Mouse (Mus musculus): ENCODE results near the gene Gsta4. TPM values are rescaled to one million over a fixed set of nuclear protein-coding genes. Genes with fewer than 3 reads are reported as not detected.
"Not testable (repeated sequence)": the region's sequence is repeated elsewhere in the genome, so short reads cannot be mapped to it uniquely, and the experiment has no call there.

Gsta4 gene
- polyA plus RNA-seq, 1 experiment from 2014 or later: 20.3 TPM

DNA sequence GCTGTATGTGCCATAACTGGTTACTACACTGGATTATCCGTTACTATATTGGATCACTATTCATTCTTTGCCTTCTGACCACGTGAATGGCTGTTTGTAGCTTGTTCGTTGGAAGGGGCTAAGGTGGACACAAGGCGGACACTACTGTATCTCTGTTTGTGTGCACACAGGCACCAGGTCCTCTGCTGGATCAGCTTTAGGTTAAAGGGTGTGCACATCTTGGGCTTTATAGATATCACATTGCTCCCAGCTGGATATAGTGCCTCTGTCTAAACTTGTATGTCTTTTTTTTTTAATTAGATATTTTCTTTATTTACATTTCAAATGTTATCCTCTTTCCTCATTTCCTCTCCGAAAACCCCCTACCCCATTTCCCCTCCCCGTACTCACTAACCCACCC is 17.1 kb upstream of the Gsta4 start:
- H3K36me3 ChIP-seq: peaks cover 81% of the 10 kb centered on the region
- no peaks in the 10 kb centered on the region for H3K27me3 ChIP-seq
- ATAC-seq (ENCODE audit: low FRiP score, low read depth): no peak
- no peak overlapping the region for H3K4me2 ChIP-seq (replicated peaks)
- H3K27ac ChIP-seq (replicated peaks): no peak overlapping the region
- H3K9ac ChIP-seq (replicated peaks): no peak overlapping the region
- no peaks in the 10 kb centered on the region for H3K9me3 ChIP-seq
- no peaks in the 10 kb centered on the region for H3K4me1 ChIP-seq
- no peak overlapping the region for H3K4me3 ChIP-seq
- 96% methylated on average over 6 of the region's 6 CpGs for WGBS

DNA sequence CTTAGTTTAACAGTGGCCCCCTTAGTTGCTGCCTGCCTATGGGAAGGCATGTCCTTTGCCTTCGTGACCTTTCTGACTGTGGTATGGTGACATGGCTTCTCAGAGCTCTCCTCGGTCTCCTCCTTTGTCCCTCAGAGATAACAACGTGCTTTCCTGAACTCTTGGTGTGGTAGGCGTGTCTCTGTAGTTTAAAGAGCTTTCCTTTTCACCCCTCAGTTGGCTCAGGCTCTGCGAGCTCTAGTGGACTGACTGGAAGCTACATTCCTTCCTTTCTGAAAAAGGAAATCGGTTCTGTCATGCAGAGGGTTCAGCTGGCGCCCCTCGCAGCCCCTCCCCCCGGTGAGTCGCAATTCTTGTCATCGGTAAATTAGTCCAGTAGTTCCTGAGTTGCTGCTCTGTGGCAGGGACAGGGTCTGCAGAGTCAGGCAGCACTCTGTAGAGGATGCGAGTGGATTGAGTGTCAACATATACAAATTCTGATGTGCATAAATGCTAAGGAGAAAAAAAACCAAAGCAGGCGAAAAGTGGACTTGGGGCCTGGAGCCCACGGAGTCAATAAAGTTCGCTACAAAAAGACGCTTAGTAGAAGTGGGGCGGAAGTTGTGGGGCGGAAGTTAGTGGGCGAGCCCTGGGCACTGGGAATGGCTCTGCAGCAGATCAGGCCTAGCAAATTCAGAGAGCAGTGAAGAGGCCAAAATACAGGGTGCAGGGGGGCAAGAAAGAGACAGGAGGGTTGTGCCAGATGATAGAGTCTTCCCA is 15.7 kb upstream of the Gsta4 start:
- Histone ChIP-seq H3K27ac (replicated peaks) (no peak overlapping the region), H3K9me3 (no peaks in the 10 kb centered on the region), H3K4me2 (replicated peaks) (no peak overlapping the region), H3K9ac (replicated peaks) (no peak overlapping the region), H3K27me3 (no peaks in the 10 kb centered on the region), H3K4me3 (no peak overlapping the region), H3K36me3 (peaks cover 67% of the 10 kb centered on the region), H3K4me1 (no peaks in the 10 kb centered on the region)
- no peak for ATAC-seq (ENCODE audit: low FRiP score, low read depth)
- 86% methylated on average over 19 of the region's 19 CpGs for WGBS

DNA sequence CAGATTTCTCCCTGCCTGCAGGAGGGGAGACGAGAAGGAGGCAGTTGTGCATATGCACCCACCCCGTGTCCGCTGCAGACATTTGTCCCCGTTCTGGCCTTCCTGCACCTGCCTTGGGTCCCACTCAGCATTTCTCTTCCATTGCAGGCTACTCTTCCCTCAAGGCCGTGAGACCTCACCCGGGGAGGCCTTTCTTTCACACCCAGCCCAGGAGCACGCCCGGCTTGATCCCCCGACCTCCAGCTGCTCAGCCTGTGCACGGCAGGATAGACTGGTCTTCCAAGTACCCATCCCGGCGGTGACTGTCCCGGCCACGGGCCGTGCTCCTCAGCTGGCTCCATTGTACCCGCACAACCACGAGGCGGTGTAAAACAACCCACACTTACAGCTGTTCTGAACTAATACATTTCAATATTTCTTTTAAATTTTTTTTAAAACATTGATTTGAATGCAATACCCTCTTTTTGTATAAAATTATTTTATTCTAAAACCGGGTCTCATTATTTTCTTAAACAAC is 15.1 kb upstream of the Gsta4 start:
- Histone ChIP-seq H3K9me3 (no peaks in the 10 kb centered on the region), H3K4me1 (no peaks in the 10 kb centered on the region), H3K4me2 (replicated peaks) (no peak overlapping the region), H3K27me3 (no peaks in the 10 kb centered on the region), H3K27ac (replicated peaks) (no peak overlapping the region), H3K9ac (replicated peaks) (no peak overlapping the region), H3K36me3 (peaks cover 61% of the 10 kb centered on the region), H3K4me3 (no peak overlapping the region)
- WGBS: 89% methylated on average over 19 of the region's 19 CpGs
- ATAC-seq (ENCODE audit: low FRiP score, low read depth): no peak

DNA sequence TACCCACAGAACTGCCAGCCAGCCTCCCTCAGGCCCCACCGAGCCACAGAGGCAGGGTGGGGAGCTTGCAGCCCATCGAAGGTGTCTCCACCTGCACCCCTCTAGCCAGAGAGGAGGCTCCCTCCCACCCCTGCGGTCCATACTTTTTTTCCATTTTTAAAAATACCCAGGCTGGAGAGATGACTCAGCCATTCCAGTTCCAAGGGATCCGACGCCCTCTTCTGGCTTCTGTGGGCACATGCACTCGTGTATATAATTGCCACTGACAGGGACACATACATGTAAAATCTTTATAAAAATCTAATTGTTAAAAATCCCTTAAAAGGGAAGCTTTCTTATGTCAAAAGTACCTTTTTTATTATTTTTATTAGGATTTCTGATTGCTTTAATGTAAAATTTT is 13.7 kb upstream of the Gsta4 start:
- Histone ChIP-seq H3K4me3 (no peak overlapping the region), H3K27me3 (no peaks in the 10 kb centered on the region), H3K9me3 (no peaks in the 10 kb centered on the region), H3K9ac (replicated peaks) (no peak overlapping the region), H3K4me1 (no peaks in the 10 kb centered on the region), H3K36me3 (peaks cover 54% of the 10 kb centered on the region), H3K27ac (replicated peaks) (no peak overlapping the region), H3K4me2 (replicated peaks) (no peak overlapping the region)
- ATAC-seq (ENCODE audit: low FRiP score, low read depth): 0 out of 2 replicates have a peak, but pooled peaks have one; percentile 27
- WGBS: 95% methylated on average over 6 of the region's 6 CpGs

DNA sequence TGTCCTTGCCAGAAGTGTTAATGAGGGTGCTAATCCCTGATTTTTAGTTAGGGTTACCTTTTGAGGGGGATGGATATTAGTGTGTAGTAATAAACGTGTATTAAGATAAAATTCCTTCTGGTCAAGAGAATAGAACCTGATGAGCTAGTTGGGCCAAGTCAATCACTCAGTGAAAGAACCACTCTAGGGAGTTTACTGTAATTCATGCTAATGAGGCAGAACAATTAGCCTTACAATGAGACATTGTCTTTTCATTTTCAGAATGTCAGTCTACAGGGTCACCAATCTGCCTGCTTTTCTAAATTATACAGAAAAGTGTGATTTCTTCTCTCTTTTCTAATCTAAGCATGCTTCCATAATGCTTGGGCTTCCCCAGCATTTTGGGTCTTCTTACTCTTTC is 8.6 kb upstream of the Gsta4 start:
- peaks cover 9% of the 10 kb centered on the region; the same call in 1 of the 2 replicates for H3K36me3 ChIP-seq
- H3K9me3 ChIP-seq: no peaks in the 10 kb centered on the region
- 0 out of 2 replicates have a peak, but pooled peaks cover 3% of the 10 kb centered on the region for H3K4me1 ChIP-seq
- H3K4me2 ChIP-seq (replicated peaks): no peak overlapping the region
- no peak for ATAC-seq (ENCODE audit: low FRiP score, low read depth)
- H3K27me3 ChIP-seq: no peaks in the 10 kb centered on the region
- WGBS: 59% methylated on average over 1 of the region's 1 CpGs
- no peak overlapping the region for H3K27ac ChIP-seq (replicated peaks)
- no peak overlapping the region for H3K9ac ChIP-seq (replicated peaks)
- H3K4me3 ChIP-seq: no peak overlapping the region

DNA sequence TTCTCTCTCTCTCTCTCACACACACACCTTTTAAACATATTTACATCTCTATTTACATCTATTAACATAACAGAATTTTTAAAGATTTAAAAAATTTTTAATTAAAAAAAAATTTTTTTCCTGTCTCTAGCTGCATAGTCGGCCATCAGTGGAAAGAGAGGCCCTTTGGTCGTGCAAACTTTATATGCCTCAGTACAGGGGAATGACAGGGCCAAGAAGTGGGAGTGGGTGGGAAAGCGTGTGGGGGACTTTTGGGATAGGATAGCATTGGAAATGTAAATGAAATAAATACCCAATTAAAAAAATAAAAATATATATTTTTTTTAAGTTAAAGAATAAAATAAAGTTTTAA is 7.7 kb upstream of the Gsta4 start:
- H3K4me1 ChIP-seq; H3K4me3 ChIP-seq; H3K9me3 ChIP-seq; H3K27me3 ChIP-seq; H3K27ac ChIP-seq (replicated peaks); H3K9ac ChIP-seq (replicated peaks); H3K4me2 ChIP-seq (replicated peaks); H3K36me3 ChIP-seq: not testable (repeated sequence)
- 38% methylated on average over 3 of the region's 3 CpGs for WGBS
- ATAC-seq (ENCODE audit: low FRiP score, low read depth): peak; percentile 50; the same call in 1 of the 2 replicates

DNA sequence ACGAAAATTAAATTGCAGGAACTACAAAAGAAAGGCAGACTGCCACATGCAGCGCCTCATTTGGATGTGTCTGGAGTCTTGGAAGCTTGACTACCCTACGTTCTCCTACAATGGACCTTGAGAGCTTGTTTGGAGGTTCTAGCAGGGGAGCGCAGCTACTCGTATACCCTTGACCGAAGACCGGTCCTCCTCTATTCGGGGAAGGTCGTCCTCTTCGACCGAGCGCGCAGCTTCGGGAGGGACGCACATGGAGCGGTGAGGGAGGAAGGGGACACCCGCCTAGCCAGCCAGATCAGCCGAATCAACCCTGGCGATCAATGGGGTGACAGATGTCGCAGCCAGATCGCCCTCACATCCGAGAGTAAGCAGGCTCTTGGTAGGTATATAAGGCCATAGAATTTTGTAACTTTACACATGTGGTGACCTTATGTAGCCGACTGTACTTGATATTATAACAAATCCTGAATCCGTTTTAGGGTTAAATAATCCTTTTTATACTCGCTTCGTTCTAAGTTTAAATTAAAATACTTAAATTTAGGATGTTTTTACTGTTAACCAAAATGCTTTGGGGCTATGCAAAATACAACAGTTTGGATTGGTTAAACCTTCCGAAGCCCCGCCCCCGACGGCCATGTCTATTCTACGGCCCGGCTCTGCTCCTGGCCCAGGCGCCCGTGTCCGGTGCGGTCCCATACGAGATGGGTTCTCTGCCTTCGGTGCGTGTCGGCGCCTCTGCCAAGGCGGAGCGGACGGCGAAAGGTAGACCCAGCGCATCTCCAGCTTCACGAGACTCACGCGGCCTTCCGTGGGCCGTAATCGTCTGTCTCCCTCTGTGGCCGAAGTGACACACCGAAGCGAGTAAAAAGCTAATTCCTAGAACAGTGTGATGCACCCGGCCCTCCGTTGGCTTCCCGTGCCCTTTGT is 7.0 kb upstream of the Gsta4 start:
- WGBS: under 1% methylated on average over 55 of the region's 58 CpGs
- no peaks in the 10 kb centered on the region for H3K9me3 ChIP-seq
- H3K4me1 ChIP-seq: 0 out of 2 replicates have a peak, but pooled peaks cover 3% of the 10 kb centered on the region
- H3K9ac ChIP-seq (replicated peaks): peak overlapping the region; percentile 75
- H3K4me2 ChIP-seq (replicated peaks): peak overlapping the region; percentile 55
- no peaks in the 10 kb centered on the region for H3K36me3 ChIP-seq
- peak; percentile 99 for ATAC-seq (ENCODE audit: low FRiP score, low read depth)
- peak overlapping the region; percentile 97 for H3K27ac ChIP-seq (replicated peaks)
- no peaks in the 10 kb centered on the region for H3K27me3 ChIP-seq
- peak overlapping the region; percentile 66 for H3K4me3 ChIP-seq

DNA sequence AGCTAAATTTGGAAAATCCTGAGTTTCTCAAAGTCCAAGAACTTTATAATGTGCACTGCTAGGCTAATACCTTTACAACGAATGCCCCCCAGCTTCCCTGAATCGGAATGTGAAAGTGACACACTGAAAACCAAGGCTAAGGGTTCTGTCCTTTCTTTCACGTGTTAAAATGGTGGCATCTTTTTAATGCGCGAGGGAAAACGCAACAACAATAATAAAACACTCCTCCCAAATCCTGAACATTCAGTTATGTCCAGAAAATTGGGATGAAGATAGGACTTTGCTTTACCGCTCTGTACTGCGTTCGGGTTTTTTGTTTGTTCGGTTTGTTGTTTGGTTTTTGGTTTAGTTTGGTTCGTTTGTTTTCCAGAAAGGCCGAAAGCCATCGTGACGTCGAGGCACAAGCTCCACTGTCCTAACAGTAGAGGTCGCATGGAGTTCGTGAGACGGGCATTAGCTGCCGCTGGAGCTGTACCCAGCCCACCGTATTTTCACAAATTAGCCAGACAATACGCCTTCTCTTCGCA is 6.3 kb upstream of the Gsta4 start:
- ATAC-seq (ENCODE audit: low FRiP score, low read depth): peak; percentile 58
- no peaks in the 10 kb centered on the region for H3K36me3 ChIP-seq
- H3K4me3 ChIP-seq: peak overlapping the region; percentile 66
- H3K4me1 ChIP-seq: 0 out of 2 replicates have a peak, but pooled peaks cover 3% of the 10 kb centered on the region
- peak overlapping the region; percentile 55 for H3K4me2 ChIP-seq (replicated peaks)
- H3K27me3 ChIP-seq: no peaks in the 10 kb centered on the region
- H3K27ac ChIP-seq (replicated peaks): peak overlapping the region; percentile 97
- WGBS: under 1% methylated on average over 22 of the region's 22 CpGs
- peak overlapping the region; percentile 75 for H3K9ac ChIP-seq (replicated peaks)
- no peaks in the 10 kb centered on the region for H3K9me3 ChIP-seq

DNA sequence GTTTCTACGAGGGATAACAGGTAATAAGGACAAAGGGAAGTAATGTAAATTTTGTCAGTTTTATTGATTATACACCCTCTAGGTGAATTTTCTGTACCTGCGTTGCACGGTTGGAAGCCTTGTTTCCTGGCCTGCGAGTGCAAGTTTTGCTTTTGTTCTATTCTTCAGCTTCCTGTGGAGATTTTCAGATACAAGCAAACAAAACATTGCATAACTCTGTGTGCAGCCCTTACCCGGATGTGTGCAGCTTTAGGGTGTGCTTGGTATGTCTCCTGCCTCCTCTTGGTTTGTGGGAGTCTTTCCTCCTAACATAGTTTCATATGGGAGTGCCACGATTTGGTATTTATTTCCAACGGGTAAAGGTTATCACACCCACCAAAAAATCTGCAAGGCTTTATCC is 5.7 kb upstream of the Gsta4 start:
- WGBS: 50% methylated on average over 7 of the region's 7 CpGs
- H3K4me3 ChIP-seq: peak overlapping the region; percentile 66
- H3K4me2 ChIP-seq (replicated peaks): peak overlapping the region; percentile 55
- ATAC-seq (ENCODE audit: low FRiP score, low read depth): no peak
- H3K4me1 ChIP-seq: 0 out of 2 replicates have a peak, but pooled peaks cover 3% of the 10 kb centered on the region
- H3K27me3 ChIP-seq: no peaks in the 10 kb centered on the region
- peak overlapping the region; percentile 97 for H3K27ac ChIP-seq (replicated peaks)
- H3K9ac ChIP-seq (replicated peaks): peak overlapping the region; percentile 75; the same call in 1 of the 2 replicates
- H3K36me3 ChIP-seq: no peaks in the 10 kb centered on the region
- H3K9me3 ChIP-seq: no peaks in the 10 kb centered on the region

DNA sequence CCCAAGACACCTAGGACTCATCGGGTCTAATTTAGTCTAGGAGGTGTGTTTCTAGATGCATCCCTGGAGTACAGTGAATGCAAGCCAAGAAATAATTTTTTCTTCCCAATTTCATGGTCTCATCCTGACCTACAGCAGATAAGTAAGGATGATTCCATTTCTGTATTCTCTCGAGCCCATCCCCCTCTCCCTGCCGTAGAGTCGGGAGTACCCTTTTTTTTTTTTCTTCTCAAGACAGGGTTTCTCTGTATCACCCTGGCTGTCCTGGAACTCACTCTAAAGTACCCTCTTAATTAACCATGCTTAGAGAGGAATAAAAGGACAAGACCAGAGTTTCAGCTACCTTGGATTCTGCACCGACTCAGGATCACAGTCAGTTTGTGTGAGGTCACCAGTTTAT is 4.4 kb upstream of the Gsta4 start:
- H3K9me3 ChIP-seq: no peaks in the 10 kb centered on the region
- H3K4me3 ChIP-seq: no peak overlapping the region
- no peaks in the 10 kb centered on the region for H3K27me3 ChIP-seq
- no peaks in the 10 kb centered on the region for H3K36me3 ChIP-seq
- 0 out of 2 replicates have a peak, but pooled peaks cover 3% of the 10 kb centered on the region for H3K4me1 ChIP-seq
- no peak overlapping the region for H3K4me2 ChIP-seq (replicated peaks)
- WGBS: 87% methylated on average over 5 of the region's 5 CpGs
- no peak overlapping the region for H3K27ac ChIP-seq (replicated peaks)
- H3K9ac ChIP-seq (replicated peaks): no peak overlapping the region
- no peak for ATAC-seq (ENCODE audit: low FRiP score, low read depth)

DNA sequence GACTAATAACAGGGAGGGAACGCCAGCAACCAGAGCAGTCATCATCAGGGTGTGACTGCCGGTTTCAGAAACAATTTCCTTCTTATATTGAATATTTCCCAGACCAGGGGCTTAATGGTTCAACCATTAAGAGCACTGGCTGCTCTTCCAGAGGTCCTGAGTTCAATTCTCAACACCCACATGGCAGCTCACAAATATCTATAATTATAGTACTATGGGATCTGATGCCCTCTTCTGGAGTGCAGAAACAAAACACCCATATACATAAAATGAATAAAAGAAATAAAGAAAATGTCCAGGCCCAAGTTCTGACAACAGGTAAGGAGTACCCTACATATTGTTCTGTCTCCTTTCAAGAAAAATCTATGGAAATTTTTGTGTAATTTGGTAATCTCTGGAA is 3.5 kb upstream of the Gsta4 start:
- H3K36me3 ChIP-seq: no peaks in the 10 kb centered on the region
- H3K9ac ChIP-seq (replicated peaks): no peak overlapping the region
- H3K4me2 ChIP-seq (replicated peaks): no peak overlapping the region
- no peaks in the 10 kb centered on the region for H3K27me3 ChIP-seq
- 90% methylated on average over 2 of the region's 2 CpGs for WGBS
- no peak for ATAC-seq (ENCODE audit: low FRiP score, low read depth)
- H3K27ac ChIP-seq (replicated peaks): no peak overlapping the region
- H3K4me1 ChIP-seq: 0 out of 2 replicates have a peak, but pooled peaks cover 3% of the 10 kb centered on the region
- H3K9me3 ChIP-seq: no peaks in the 10 kb centered on the region
- H3K4me3 ChIP-seq: no peak overlapping the region

DNA sequence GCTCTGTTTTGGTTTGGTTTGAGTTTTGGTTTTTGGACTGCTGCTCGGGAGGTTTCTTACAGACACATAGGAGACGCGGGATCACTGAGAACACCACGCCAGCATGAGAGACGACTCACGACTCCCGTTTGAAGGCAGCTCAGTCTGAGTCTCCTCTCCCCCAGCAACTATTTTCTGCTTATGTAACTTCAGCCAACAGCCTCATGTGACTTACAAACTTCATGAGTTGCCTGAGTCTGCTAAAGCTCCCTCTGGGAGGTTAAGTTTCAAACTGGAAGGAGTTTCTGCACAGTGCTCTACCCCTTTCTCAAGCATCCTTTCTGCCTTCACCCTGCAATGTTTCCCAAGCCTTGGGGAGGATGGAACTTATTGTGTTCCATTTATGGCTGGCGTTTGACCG is 3.1 kb downstream of the Gsta4 start:
- H3K4me3 ChIP-seq: no peak overlapping the region
- ATAC-seq (ENCODE audit: low FRiP score, low read depth): no peak
- peaks cover 14% of the 10 kb centered on the region for H3K27me3 ChIP-seq
- H3K36me3 ChIP-seq: no peaks in the 10 kb centered on the region
- H3K27ac ChIP-seq (replicated peaks): no peak overlapping the region
- H3K4me1 ChIP-seq: peaks cover 4% of the 10 kb centered on the region; the same call in 1 of the 2 replicates
- 91% methylated on average over 9 of the region's 9 CpGs for WGBS
- no peaks in the 10 kb centered on the region for H3K9me3 ChIP-seq
- no peak overlapping the region for H3K9ac ChIP-seq (replicated peaks)
- H3K4me2 ChIP-seq (replicated peaks): no peak overlapping the region

Data from midbrain, embryonic 12.5 days (tissue).